Mouse (Mus musculus): ENCODE results near the gene Cep131. TPM values are rescaled to one million over a fixed set of nuclear protein-coding genes. Genes with fewer than 3 reads are reported as not detected.

Cep131 gene
- polyA plus RNA-seq, 1 experiment from 2014 or later = 33.7 TPM

GRCm38 (mm10) chr11:120052274-120052673 lies 34.4 kb downstream of the Cep131 start:
- Histone ChIP-seq H3K4me2 (ENCODE audit: low read depth, severe bottlenecking) (no peak overlapping the region), H3K4me3 (ENCODE audit: low read depth, low read length) (no peak overlapping the region), H3K4me1 (ENCODE audit: control insufficient read depth, insufficient read depth, low read length) (peaks cover 5% of the 10 kb centered on the region; the same call in 1 of the 2 replicates), H3K9me3 (ENCODE audit: control insufficient read depth, low read length) (no peaks in the 10 kb centered on the region), H3K27me3 (ENCODE audit: control insufficient read depth, insufficient read depth, low read length) (peaks cover 19% of the 10 kb centered on the region), H3K9ac (ENCODE audit: low read length) (no peak overlapping the region), H3K27ac (replicated peaks; ENCODE audit: low read depth, low read length) (no peak overlapping the region), H3K36me3 (ENCODE audit: control insufficient read depth, insufficient read depth, low read length) (no peaks in the 10 kb centered on the region)
- no peak for DNase-seq (ENCODE audit: low spot score)
- ATAC-seq (ENCODE audit: insufficient number of reproducible peaks, low FRiP score, low TSS enrichment, low read depth) = no peak
- WGBS = 81% methylated on average over 9 of the region's 9 CpGs

- no peak for ATAC-seq (ENCODE audit: insufficient number of reproducible peaks, low FRiP score, low TSS enrichment, low read depth)
- WGBS = 38% methylated on average over 14 of the region's 14 CpGs
- Histone ChIP-seq H3K27me3 (ENCODE audit: control insufficient read depth, insufficient read depth, low read length) (peaks cover 23% of the 10 kb centered on the region), H3K36me3 (ENCODE audit: control insufficient read depth, insufficient read depth, low read length) (no peaks in the 10 kb centered on the region), H3K9me3 (ENCODE audit: control insufficient read depth, low read length) (no peaks in the 10 kb centered on the region), H3K4me1 (ENCODE audit: control insufficient read depth, insufficient read depth, low read length) (peaks cover 9% of the 10 kb centered on the region; the same call in 1 of the 2 replicates), H3K4me3 (ENCODE audit: low read depth, low read length) (no peak overlapping the region), H3K9ac (ENCODE audit: low read length) (no peak overlapping the region), H3K4me2 (ENCODE audit: low read depth, severe bottlenecking) (no peak overlapping the region), H3K27ac (replicated peaks; ENCODE audit: low read depth, low read length) (no peak overlapping the region)
- no peak for DNase-seq (ENCODE audit: low spot score)
Measured at GRCm38 (mm10) chr11:120051124-120051811, 35.4 kb downstream of the Cep131 start.

- Histone ChIP-seq H3K9me3 (ENCODE audit: control insufficient read depth, low read length) (no peaks in the 10 kb centered on the region), H3K36me3 (ENCODE audit: control insufficient read depth, insufficient read depth, low read length) (no peaks in the 10 kb centered on the region), H3K27me3 (ENCODE audit: control insufficient read depth, insufficient read depth, low read length) (peaks cover 28% of the 10 kb centered on the region), H3K9ac (ENCODE audit: low read length) (no peak overlapping the region), H3K4me3 (ENCODE audit: low read depth, low read length) (no peak overlapping the region), H3K27ac (replicated peaks; ENCODE audit: low read depth, low read length) (no peak overlapping the region), H3K4me1 (ENCODE audit: control insufficient read depth, insufficient read depth, low read length) (peaks cover 10% of the 10 kb centered on the region; the same call in 1 of the 2 replicates), H3K4me2 (ENCODE audit: low read depth, severe bottlenecking) (no peak overlapping the region)
- WGBS = 80% methylated on average over 8 of the region's 8 CpGs
- no peak for ATAC-seq (ENCODE audit: insufficient number of reproducible peaks, low FRiP score, low TSS enrichment, low read depth)
- DNase-seq (ENCODE audit: low spot score) = no peak
Measured at GRCm38 (mm10) chr11:120049067-120049466, 37.6 kb downstream of the Cep131 start.

- Histone ChIP-seq H3K4me3 (ENCODE audit: low read depth, low read length) (peak overlapping the region; percentile 59), H3K36me3 (ENCODE audit: control insufficient read depth, insufficient read depth, low read length) (no peaks in the 10 kb centered on the region), H3K4me2 (ENCODE audit: low read depth, severe bottlenecking) (peak overlapping the region; percentile 97), H3K9ac (ENCODE audit: low read length) (0 out of 2 replicates have a peak overlapping the region, but pooled peaks have one; percentile 7), H3K4me1 (ENCODE audit: control insufficient read depth, insufficient read depth, low read length) (peaks cover 10% of the 10 kb centered on the region; the same call in 1 of the 2 replicates), H3K27ac (replicated peaks; ENCODE audit: low read depth, low read length) (no peak overlapping the region), H3K27me3 (ENCODE audit: control insufficient read depth, insufficient read depth, low read length) (peaks cover 28% of the 10 kb centered on the region), H3K9me3 (ENCODE audit: control insufficient read depth, low read length) (no peaks in the 10 kb centered on the region)
- ATAC-seq (ENCODE audit: insufficient number of reproducible peaks, low FRiP score, low TSS enrichment, low read depth) (no peak), DNase-seq (ENCODE audit: low spot score) (peak; percentile 63)
- 2% methylated on average over 23 of the region's 23 CpGs for WGBS
Measured at GRCm38 (mm10) chr11:120048252-120048556, 38.4 kb downstream of the Cep131 start.

- H3K9ac ChIP-seq (ENCODE audit: low read length) = peak overlapping the region; percentile 7; the same call in 1 of the 2 replicates
- DNase-seq (ENCODE audit: low spot score) = peak; percentile 49
- H3K4me2 ChIP-seq (ENCODE audit: low read depth, severe bottlenecking) = peak overlapping the region; percentile 97
- peak overlapping the region; percentile 59 for H3K4me3 ChIP-seq (ENCODE audit: low read depth, low read length)
- WGBS = 7% methylated on average over 23 of the region's 23 CpGs
- H3K27ac ChIP-seq (replicated peaks; ENCODE audit: low read depth, low read length) = no peak overlapping the region
- ATAC-seq (ENCODE audit: insufficient number of reproducible peaks, low FRiP score, low TSS enrichment, low read depth) = no peak
- H3K27me3 ChIP-seq (ENCODE audit: control insufficient read depth, insufficient read depth, low read length) = peaks cover 28% of the 10 kb centered on the region
- peaks cover 10% of the 10 kb centered on the region; the same call in 1 of the 2 replicates for H3K4me1 ChIP-seq (ENCODE audit: control insufficient read depth, insufficient read depth, low read length)
- no peaks in the 10 kb centered on the region for H3K36me3 ChIP-seq (ENCODE audit: control insufficient read depth, insufficient read depth, low read length)
- no peaks in the 10 kb centered on the region for H3K9me3 ChIP-seq (ENCODE audit: control insufficient read depth, low read length)
Measured at GRCm38 (mm10) chr11:120047531-120048251, 38.9 kb downstream of the Cep131 start.

GRCm38 (mm10) chr11:120046553-120047191 lies 40.0 kb downstream of the Cep131 start, which contains the start of gene Aatk:
Gene Aatk (minus strand): TSS chr11:120047167.
- no peaks in the 10 kb centered on the region for H3K36me3 ChIP-seq (ENCODE audit: control insufficient read depth, insufficient read depth, low read length)
- peaks cover 28% of the 10 kb centered on the region for H3K27me3 ChIP-seq (ENCODE audit: control insufficient read depth, insufficient read depth, low read length)
- 1% methylated on average over 59 of the region's 63 CpGs for WGBS
- no peaks in the 10 kb centered on the region for H3K9me3 ChIP-seq (ENCODE audit: control insufficient read depth, low read length)
- H3K4me2 ChIP-seq (ENCODE audit: low read depth, severe bottlenecking) = peak within 1 kb of the TSS; percentile 97
- ATAC-seq (ENCODE audit: insufficient number of reproducible peaks, low FRiP score, low TSS enrichment, low read depth) (no peak), DNase-seq (ENCODE audit: low spot score) (peak; percentile 61)
- H3K4me1 ChIP-seq (ENCODE audit: control insufficient read depth, insufficient read depth, low read length) = peaks cover 10% of the 10 kb centered on the region; the same call in 1 of the 2 replicates
- peak within 1 kb of the TSS; percentile 59 for H3K4me3 ChIP-seq (ENCODE audit: low read depth, low read length)
- peak within 1 kb of the TSS; percentile 73 for H3K9ac ChIP-seq (ENCODE audit: low read length)
- H3K27ac ChIP-seq (replicated peaks; ENCODE audit: low read depth, low read length) = 0 out of 2 replicates have a peak within 1 kb of the TSS, but pooled peaks have one; percentile 36

GRCm38 (mm10) chr11:120045839-120046552 lies 40.6 kb downstream of the Cep131 start:
- Histone ChIP-seq H3K4me2 (ENCODE audit: low read depth, severe bottlenecking) (peak overlapping the region; percentile 97), H3K27ac (replicated peaks; ENCODE audit: low read depth, low read length) (no peak overlapping the region), H3K4me3 (ENCODE audit: low read depth, low read length) (peak overlapping the region; percentile 59), H3K9me3 (ENCODE audit: control insufficient read depth, low read length) (no peaks in the 10 kb centered on the region), H3K36me3 (ENCODE audit: control insufficient read depth, insufficient read depth, low read length) (no peaks in the 10 kb centered on the region), H3K27me3 (ENCODE audit: control insufficient read depth, insufficient read depth, low read length) (peaks cover 28% of the 10 kb centered on the region), H3K9ac (ENCODE audit: low read length) (peak overlapping the region; percentile 73), H3K4me1 (ENCODE audit: control insufficient read depth, insufficient read depth, low read length) (peaks cover 10% of the 10 kb centered on the region; the same call in 1 of the 2 replicates)
- ATAC-seq (ENCODE audit: insufficient number of reproducible peaks, low FRiP score, low TSS enrichment, low read depth) (no peak), DNase-seq (ENCODE audit: low spot score) (peak; percentile 37)
- 58% methylated on average over 11 of the region's 11 CpGs for WGBS

- no peaks in the 10 kb centered on the region for H3K36me3 ChIP-seq (ENCODE audit: control insufficient read depth, insufficient read depth, low read length)
- H3K4me2 ChIP-seq (ENCODE audit: low read depth, severe bottlenecking) = 0 out of 2 replicates have a peak overlapping the region, but pooled peaks have one; percentile 97
- peaks cover 10% of the 10 kb centered on the region; the same call in 1 of the 2 replicates for H3K4me1 ChIP-seq (ENCODE audit: control insufficient read depth, insufficient read depth, low read length)
- peaks cover 28% of the 10 kb centered on the region for H3K27me3 ChIP-seq (ENCODE audit: control insufficient read depth, insufficient read depth, low read length)
- H3K9me3 ChIP-seq (ENCODE audit: control insufficient read depth, low read length) = no peaks in the 10 kb centered on the region
- DNase-seq (ENCODE audit: low spot score) = no peak
- H3K27ac ChIP-seq (replicated peaks; ENCODE audit: low read depth, low read length) = no peak overlapping the region
- WGBS = 60% methylated on average over 4 of the region's 4 CpGs
- H3K9ac ChIP-seq (ENCODE audit: low read length) = no peak overlapping the region
- no peak for ATAC-seq (ENCODE audit: insufficient number of reproducible peaks, low FRiP score, low TSS enrichment, low read depth)
- no peak overlapping the region for H3K4me3 ChIP-seq (ENCODE audit: low read depth, low read length)
Measured at GRCm38 (mm10) chr11:120045341-120045740, 41.3 kb downstream of the Cep131 start.

All from limb, embryonic 11.5 days (tissue).